Mouse (Mus musculus): ENCODE results near the gene Fos. TPM values are rescaled to one million over a fixed set of nuclear protein-coding genes. Genes with fewer than 3 reads are reported as not detected.

The Fos gene
- polyA plus RNA-seq, 1 experiment from 2014 or later: 0.54 TPM

GRCm38 (mm10) chr12:85447490-85447889 is 26.2 kb upstream of the Fos start:
- Histone ChIP-seq H3K27me3 (ENCODE audit: low read depth, poor library complexity, severe bottlenecking) (no peaks in the 10 kb centered on the region), H3K36me3 (no peaks in the 10 kb centered on the region), H3K4me1 (peaks cover 20% of the 10 kb centered on the region), H3K27ac (replicated peaks) (no peak overlapping the region), H3K9me3 (replicated peaks) (no peaks in the 10 kb centered on the region), H3K4me3 (no peak overlapping the region)
- DNase-seq (ENCODE audit: low spot score): no peak
- WGBS: 78% methylated on average over 4 of the region's 4 CpGs

- Histone ChIP-seq H3K4me3 (no peak overlapping the region), H3K4me1 (peaks cover 25% of the 10 kb centered on the region), H3K27ac (replicated peaks) (no peak overlapping the region), H3K36me3 (no peaks in the 10 kb centered on the region), H3K27me3 (ENCODE audit: low read depth, poor library complexity, severe bottlenecking) (no peaks in the 10 kb centered on the region), H3K9me3 (replicated peaks) (no peaks in the 10 kb centered on the region)
- DNase-seq (ENCODE audit: low spot score): no peak
- WGBS: 92% methylated on average over 1 of the region's 1 CpGs
Observed at GRCm38 (mm10) chr12:85449478-85449877, 24.2 kb upstream of the Fos start.

GRCm38 (mm10) chr12:85451693-85452491 is 21.8 kb upstream of the Fos start:
- Histone ChIP-seq H3K36me3 (no peaks in the 10 kb centered on the region), H3K27ac (replicated peaks) (0 out of 2 replicates have a peak overlapping the region, but pooled peaks have one; percentile 23), H3K27me3 (ENCODE audit: low read depth, poor library complexity, severe bottlenecking) (no peaks in the 10 kb centered on the region; the same call in 1 of the 2 replicates), H3K9me3 (replicated peaks) (no peaks in the 10 kb centered on the region), H3K4me1 (peaks cover 31% of the 10 kb centered on the region), H3K4me3 (0 out of 2 replicates have a peak overlapping the region, but pooled peaks have one; percentile 11)
- 47% methylated on average over 22 of the region's 22 CpGs for WGBS
- DNase-seq (ENCODE audit: low spot score): peak; percentile 19

GRCm38 (mm10) chr12:85455065-85456058 is 18.3 kb upstream of the Fos start:
- DNase-seq (ENCODE audit: low spot score): peak; percentile 99
- H3K4me1 ChIP-seq: peaks cover 31% of the 10 kb centered on the region

GRCm38 (mm10) chr12:85456276-85456675 is 17.4 kb upstream of the Fos start:
- Histone ChIP-seq H3K27me3 (ENCODE audit: low read depth, poor library complexity, severe bottlenecking) (no peaks in the 10 kb centered on the region; the same call in 1 of the 2 replicates), H3K9me3 (replicated peaks) (no peaks in the 10 kb centered on the region), H3K27ac (replicated peaks) (no peak overlapping the region), H3K4me3 (peak overlapping the region; percentile 53; the same call in 1 of the 2 replicates), H3K36me3 (no peaks in the 10 kb centered on the region), H3K4me1 (peaks cover 31% of the 10 kb centered on the region)
- no peak for DNase-seq (ENCODE audit: low spot score)
- WGBS: 81% methylated on average over 4 of the region's 4 CpGs

More at GRCm38 (mm10) chr12:85455065-85456058, 18.3 kb upstream of the Fos start:
- 3% methylated on average over 44 of the region's 44 CpGs for WGBS
- Histone ChIP-seq H3K9me3 (replicated peaks) (no peaks in the 10 kb centered on the region), H3K36me3 (no peaks in the 10 kb centered on the region), H3K4me3 (peak overlapping the region; percentile 53), H3K27me3 (ENCODE audit: low read depth, poor library complexity, severe bottlenecking) (no peaks in the 10 kb centered on the region; the same call in 1 of the 2 replicates), H3K27ac (replicated peaks) (peak overlapping the region; percentile 90)

GRCm38 (mm10) chr12:85456966-85457505 is 16.7 kb upstream of the Fos start:
- no peak overlapping the region for H3K27ac ChIP-seq (replicated peaks)
- H3K27me3 ChIP-seq (ENCODE audit: low read depth, poor library complexity, severe bottlenecking): no peaks in the 10 kb centered on the region; the same call in 1 of the 2 replicates
- no peak overlapping the region for H3K4me3 ChIP-seq
- H3K9me3 ChIP-seq (replicated peaks): no peaks in the 10 kb centered on the region
- H3K36me3 ChIP-seq: no peaks in the 10 kb centered on the region
- 84% methylated on average over 13 of the region's 13 CpGs for WGBS
- DNase-seq (ENCODE audit: low spot score): no peak
- H3K4me1 ChIP-seq: peaks cover 32% of the 10 kb centered on the region

GRCm38 (mm10) chr12:85459820-85460219 is 13.9 kb upstream of the Fos start:
- Histone ChIP-seq H3K27me3 (ENCODE audit: low read depth, poor library complexity, severe bottlenecking) (peaks cover 4% of the 10 kb centered on the region; the same call in 1 of the 2 replicates), H3K4me1 (peaks cover 28% of the 10 kb centered on the region), H3K9me3 (replicated peaks) (no peaks in the 10 kb centered on the region), H3K36me3 (no peaks in the 10 kb centered on the region), H3K4me3 (no peak overlapping the region), H3K27ac (replicated peaks) (no peak overlapping the region)
- no peak for DNase-seq (ENCODE audit: low spot score)
- WGBS: 79% methylated on average over 4 of the region's 4 CpGs

GRCm38 (mm10) chr12:85461913-85462663 is 11.6 kb upstream of the Fos start:
- DNase-seq (ENCODE audit: low spot score): peak; percentile 18
- Histone ChIP-seq H3K27me3 (ENCODE audit: low read depth, poor library complexity, severe bottlenecking) (0 out of 2 replicates have a peak, but pooled peaks cover 4% of the 10 kb centered on the region), H3K4me3 (no peak overlapping the region), H3K27ac (replicated peaks) (peak overlapping the region; percentile 68), H3K4me1 (peaks cover 19% of the 10 kb centered on the region), H3K36me3 (no peaks in the 10 kb centered on the region), H3K9me3 (replicated peaks) (no peaks in the 10 kb centered on the region)
- WGBS: 61% methylated on average over 21 of the region's 21 CpGs

- DNase-seq (ENCODE audit: low spot score): no peak
- Histone ChIP-seq H3K27me3 (ENCODE audit: low read depth, poor library complexity, severe bottlenecking) (0 out of 2 replicates have a peak, but pooled peaks cover 4% of the 10 kb centered on the region), H3K4me1 (peaks cover 23% of the 10 kb centered on the region), H3K4me3 (no peak overlapping the region), H3K27ac (replicated peaks) (no peak overlapping the region; the same call in 1 of the 2 replicates), H3K9me3 (replicated peaks) (no peaks in the 10 kb centered on the region), H3K36me3 (no peaks in the 10 kb centered on the region)
- 70% methylated on average over 7 of the region's 7 CpGs for WGBS
Observed at GRCm38 (mm10) chr12:85462802-85463201, 10.9 kb upstream of the Fos start.

GRCm38 (mm10) chr12:85464431-85464830 is 9.3 kb upstream of the Fos start:
- no peak for DNase-seq (ENCODE audit: low spot score)
- peaks cover 23% of the 10 kb centered on the region for H3K4me1 ChIP-seq
- H3K4me3 ChIP-seq: no peak overlapping the region
- no peaks in the 10 kb centered on the region for H3K36me3 ChIP-seq
- 0 out of 2 replicates have a peak, but pooled peaks cover 7% of the 10 kb centered on the region for H3K27me3 ChIP-seq (ENCODE audit: low read depth, poor library complexity, severe bottlenecking)
- no peaks in the 10 kb centered on the region for H3K9me3 ChIP-seq (replicated peaks)
- 88% methylated on average over 5 of the region's 5 CpGs for WGBS
- no peak overlapping the region for H3K27ac ChIP-seq (replicated peaks)

GRCm38 (mm10) chr12:85464902-85465301 is 8.8 kb upstream of the Fos start:
- Histone ChIP-seq H3K9me3 (replicated peaks) (no peaks in the 10 kb centered on the region), H3K27me3 (ENCODE audit: low read depth, poor library complexity, severe bottlenecking) (0 out of 2 replicates have a peak, but pooled peaks cover 7% of the 10 kb centered on the region), H3K4me3 (no peak overlapping the region), H3K4me1 (peaks cover 23% of the 10 kb centered on the region), H3K27ac (replicated peaks) (no peak overlapping the region), H3K36me3 (no peaks in the 10 kb centered on the region)
- DNase-seq (ENCODE audit: low spot score): no peak
- WGBS: 65% methylated on average over 3 of the region's 3 CpGs
